Mouse (Mus musculus): ENCODE measurements around the gene Snapc2. TPM values are rescaled to one million over a fixed set of nuclear protein-coding genes. Genes with fewer than 3 reads are reported as not detected.
A peak's percentile ranks its signal among the peaks of the same experiment; 100 is the strongest.

The Snapc2 gene
- polyA plus RNA-seq (2012; rRNA removed), result 19.6 and 22.9 TPM in 2 replicates

GRCm38 (mm10) chr8:4252934-4253841 is at the start of gene Snapc2:
TSS of gene Snapc2 (plus strand) at chr8:4253080.
- H3K36me3 ChIP-seq (ENCODE audit: control insufficient read depth, insufficient read depth, low read length), result peaks cover 9% of the 10 kb centered on the region
- under 1% methylated on average over 69 of the region's 69 CpGs for WGBS

GRCm38 (mm10) chr8:4205246-4206123 is 47.4 kb upstream of the Snapc2 start:
- DNase-seq (ENCODE audit: low read depth in 1 of 2, low spot score in 2 of 2), result no peak
- Histone ChIP-seq H3K4me1 (ENCODE audit: control insufficient read depth, insufficient read depth, insufficient read length) (no peaks in the 10 kb centered on the region), H3K4me3 (ENCODE audit: extremely low read depth, insufficient read depth, insufficient read length) (no peak overlapping the region), H3K27ac (ENCODE audit: insufficient read depth, low read length) (no peak overlapping the region), H3K27me3 (ENCODE audit: control insufficient read depth, insufficient read depth, low read length) (no peaks in the 10 kb centered on the region), H3K36me3 (ENCODE audit: control insufficient read depth, insufficient read depth, low read length) (peaks cover 2% of the 10 kb centered on the region; the same call in 1 of the 2 replicates)
- TF ChIP-seq POLR2A (IDR thresholded peaks at IDR 0.05; ENCODE audit: low read depth, low read length), result no peak
- no peak for TF ChIP-seq CTCF (IDR thresholded peaks at IDR 0.05; ENCODE audit: extremely low read depth, insufficient read depth, insufficient read length, insufficient replicate concordance)
- WGBS, result 78% methylated on average over 38 of the region's 38 CpGs

More at GRCm38 (mm10) chr8:4252934-4253841, at the start of gene Snapc2:
- Histone ChIP-seq H3K27ac (ENCODE audit: insufficient read depth, low read length) (peak within 1 kb of the TSS; percentile 91), H3K27me3 (ENCODE audit: control insufficient read depth, insufficient read depth, low read length) (no peaks in the 10 kb centered on the region), H3K4me1 (ENCODE audit: control insufficient read depth, insufficient read depth, insufficient read length) (peaks cover 4% of the 10 kb centered on the region; the same call in 1 of the 2 replicates), H3K4me3 (ENCODE audit: extremely low read depth, insufficient read depth, insufficient read length) (peak within 1 kb of the TSS; percentile 97)
- TF ChIP-seq CTCF (IDR thresholded peaks at IDR 0.05; ENCODE audit: extremely low read depth, insufficient read depth, insufficient read length, insufficient replicate concordance) (no peak), POLR2A (IDR thresholded peaks at IDR 0.05; ENCODE audit: low read depth, low read length) (no peak)
- DNase-seq (ENCODE audit: low read depth in 1 of 2, low spot score in 2 of 2), result peak; percentile 88 to 94

- H3K4me1 ChIP-seq (ENCODE audit: control insufficient read depth, insufficient read depth, insufficient read length), result no peaks in the 10 kb centered on the region
- TF ChIP-seq CTCF (IDR thresholded peaks at IDR 0.05; ENCODE audit: extremely low read depth, insufficient read depth, insufficient read length, insufficient replicate concordance) (no peak), POLR2A (IDR thresholded peaks at IDR 0.05; ENCODE audit: low read depth, low read length) (no peak)
- 79% methylated on average over 44 of the region's 44 CpGs for WGBS
- H3K36me3 ChIP-seq (ENCODE audit: control insufficient read depth, insufficient read depth, low read length), result peaks cover 2% of the 10 kb centered on the region; the same call in 1 of the 2 replicates
- no peaks in the 10 kb centered on the region for H3K27me3 ChIP-seq (ENCODE audit: control insufficient read depth, insufficient read depth, low read length)
- H3K27ac ChIP-seq (ENCODE audit: insufficient read depth, low read length), result no peak overlapping the region
- no peak overlapping the region for H3K4me3 ChIP-seq (ENCODE audit: extremely low read depth, insufficient read depth, insufficient read length)
- DNase-seq (ENCODE audit: low read depth in 1 of 2, low spot score in 2 of 2), result no peak
Measured at GRCm38 (mm10) chr8:4206182-4207015, 46.5 kb upstream of the Snapc2 start.

- Histone ChIP-seq H3K4me3 (ENCODE audit: extremely low read depth, insufficient read depth, insufficient read length) (no peak overlapping the region), H3K36me3 (ENCODE audit: control insufficient read depth, insufficient read depth, low read length) (peaks cover 2% of the 10 kb centered on the region; the same call in 1 of the 2 replicates), H3K4me1 (ENCODE audit: control insufficient read depth, insufficient read depth, insufficient read length) (no peaks in the 10 kb centered on the region), H3K27ac (ENCODE audit: insufficient read depth, low read length) (no peak overlapping the region), H3K27me3 (ENCODE audit: control insufficient read depth, insufficient read depth, low read length) (no peaks in the 10 kb centered on the region)
- DNase-seq (ENCODE audit: low read depth in 1 of 2, low spot score in 2 of 2), result no peak
- TF ChIP-seq CTCF (IDR thresholded peaks at IDR 0.05; ENCODE audit: extremely low read depth, insufficient read depth, insufficient read length, insufficient replicate concordance), result no peak
- TF ChIP-seq POLR2A (IDR thresholded peaks at IDR 0.05; ENCODE audit: low read depth, low read length), result no peak
- 91% methylated on average over 2 of the region's 2 CpGs for WGBS
Measured at GRCm38 (mm10) chr8:4207016-4207350, 45.9 kb upstream of the Snapc2 start.

GRCm38 (mm10) chr8:4211097-4211496 is 41.8 kb upstream of the Snapc2 start:
- 80% methylated on average over 6 of the region's 6 CpGs for WGBS
- DNase-seq (ENCODE audit: low read depth in 1 of 2, low spot score in 2 of 2), result no peak
- no peak for TF ChIP-seq CTCF (IDR thresholded peaks at IDR 0.05; ENCODE audit: extremely low read depth, insufficient read depth, insufficient read length, insufficient replicate concordance)
- TF ChIP-seq POLR2A (IDR thresholded peaks at IDR 0.05; ENCODE audit: low read depth, low read length), result no peak
- Histone ChIP-seq H3K27me3 (ENCODE audit: control insufficient read depth, insufficient read depth, low read length) (peaks cover 4% of the 10 kb centered on the region), H3K4me3 (ENCODE audit: extremely low read depth, insufficient read depth, insufficient read length) (no peak overlapping the region), H3K27ac (ENCODE audit: insufficient read depth, low read length) (no peak overlapping the region), H3K36me3 (ENCODE audit: control insufficient read depth, insufficient read depth, low read length) (no peaks in the 10 kb centered on the region; the same call in 1 of the 2 replicates), H3K4me1 (ENCODE audit: control insufficient read depth, insufficient read depth, insufficient read length) (peaks cover 11% of the 10 kb centered on the region; the same call in 1 of the 2 replicates)

- DNase-seq (ENCODE audit: low read depth in 1 of 2, low spot score in 2 of 2), result no peak
- Histone ChIP-seq H3K4me1 (ENCODE audit: control insufficient read depth, insufficient read depth, insufficient read length) (peaks cover 14% of the 10 kb centered on the region), H3K27ac (ENCODE audit: insufficient read depth, low read length) (no peak overlapping the region), H3K4me3 (ENCODE audit: extremely low read depth, insufficient read depth, insufficient read length) (peak overlapping the region; percentile 45; the same call in 1 of the 2 replicates), H3K27me3 (ENCODE audit: control insufficient read depth, insufficient read depth, low read length) (peaks cover 13% of the 10 kb centered on the region), H3K36me3 (ENCODE audit: control insufficient read depth, insufficient read depth, low read length) (no peaks in the 10 kb centered on the region)
- 1% methylated on average over 25 of the region's 25 CpGs for WGBS
- TF ChIP-seq POLR2A (IDR thresholded peaks at IDR 0.05; ENCODE audit: low read depth, low read length) (no peak), CTCF (IDR thresholded peaks at IDR 0.05; ENCODE audit: extremely low read depth, insufficient read depth, insufficient read length, insufficient replicate concordance) (no peak)
Measured at GRCm38 (mm10) chr8:4212809-4213209, 40.1 kb upstream of the Snapc2 start.
